Mouse (Mus musculus): ENCODE measurements around the gene Cd37. TPM values are rescaled to one million over a fixed set of nuclear protein-coding genes. Genes with fewer than 3 reads are reported as not detected.

Gene Cd37
- polyA plus RNA-seq, 1 experiment from 2014 or later: 3.0 TPM

Other genes with a start within 250 kb of the Cd37 start
- 84.3 and 91.7 TPM in 2 replicates for gene Irf3, start 241.5 kb downstream of the Cd37 start, polyA plus RNA-seq (2014; fragmentation: Nextera tagmentation; extraction: Ambion mirVana)
- 54.3 and 55.2 TPM in 2 replicates for gene Bcl2l12, start 240.4 kb downstream of the Cd37 start, polyA plus RNA-seq (2014; fragmentation: Nextera tagmentation; extraction: Ambion mirVana)
- gene Scaf1, start 222.8 kb downstream of the Cd37 start, polyA plus RNA-seq (2014; fragmentation: Nextera tagmentation; extraction: Ambion mirVana): 45.3 and 49.4 TPM in 2 replicates
- 69.1 and 70.2 TPM in 2 replicates for gene Rras, start 221.2 kb downstream of the Cd37 start, polyA plus RNA-seq (2014; fragmentation: Nextera tagmentation; extraction: Ambion mirVana)
- gene Prr12, start 186.2 kb downstream of the Cd37 start, polyA plus RNA-seq (2014; fragmentation: Nextera tagmentation; extraction: Ambion mirVana): 14.0 and 15.0 TPM in 2 replicates
- 57.2 and 63.0 TPM in 2 replicates for gene Nosip, start 176.7 kb downstream of the Cd37 start, polyA plus RNA-seq (2014; fragmentation: Nextera tagmentation; extraction: Ambion mirVana)
- gene Prrg2, start 176.4 kb downstream of the Cd37 start, polyA plus RNA-seq (2014; fragmentation: Nextera tagmentation; extraction: Ambion mirVana): 21.8 and 24.0 TPM in 2 replicates
- gene Rcn3, start 146.9 kb downstream of the Cd37 start, polyA plus RNA-seq (2014; fragmentation: Nextera tagmentation; extraction: Ambion mirVana): 313 and 323 TPM in 2 replicates
- gene Fcgrt, start 135.3 kb downstream of the Cd37 start, polyA plus RNA-seq (2014; fragmentation: Nextera tagmentation; extraction: Ambion mirVana): 64.1 and 65.1 TPM in 2 replicates
- gene Rps11, start 114.7 kb downstream of the Cd37 start, polyA plus RNA-seq (2014; fragmentation: Nextera tagmentation; extraction: Ambion mirVana): 1,923 and 1,961 TPM in 2 replicates
- 1,687 and 1,710 TPM in 2 replicates for gene Rpl13a, start 110.4 kb downstream of the Cd37 start, polyA plus RNA-seq (2014; fragmentation: Nextera tagmentation; extraction: Ambion mirVana)
- 0.72 and 0.81 TPM in 2 replicates for gene Gm45713, start 102.9 kb downstream of the Cd37 start, polyA plus RNA-seq (2014; fragmentation: Nextera tagmentation; extraction: Ambion mirVana)
- gene Flt3l, start 102.7 kb downstream of the Cd37 start, polyA plus RNA-seq (2014; fragmentation: Nextera tagmentation; extraction: Ambion mirVana): 1.3 and 2.1 TPM in 2 replicates
- 108 and 113 TPM in 2 replicates for gene Pih1d1, start 84.8 kb downstream of the Cd37 start, polyA plus RNA-seq (2014; fragmentation: Nextera tagmentation; extraction: Ambion mirVana)
- gene Aldh16a1, start 84.5 kb downstream of the Cd37 start, polyA plus RNA-seq (2014; fragmentation: Nextera tagmentation; extraction: Ambion mirVana): 50.9 and 66.6 TPM in 2 replicates
- gene Slc17a7, start 75.2 kb downstream of the Cd37 start, polyA plus RNA-seq (2014; fragmentation: Nextera tagmentation; extraction: Ambion mirVana): 0.07 TPM in 1 of 2 replicates, not detected in the other
- not detected in 2 replicates for gene Gfy, start 59.5 kb downstream of the Cd37 start, polyA plus RNA-seq (2014; fragmentation: Nextera tagmentation; extraction: Ambion mirVana)
- not detected in 2 replicates for gene Pth2, start 58.1 kb downstream of the Cd37 start, polyA plus RNA-seq (2014; fragmentation: Nextera tagmentation; extraction: Ambion mirVana)
- gene Ccdc155, start 34.2 kb downstream of the Cd37 start, polyA plus RNA-seq (2014; fragmentation: Nextera tagmentation; extraction: Ambion mirVana): 0.43 and 0.73 TPM in 2 replicates
- 0.80 and 1.0 TPM in 2 replicates for gene Dkkl1, start 27.0 kb downstream of the Cd37 start, polyA plus RNA-seq (2014; fragmentation: Nextera tagmentation; extraction: Ambion mirVana)
- gene Tead2, start 23.4 kb downstream of the Cd37 start, polyA plus RNA-seq (2014; fragmentation: Nextera tagmentation; extraction: Ambion mirVana): 129 and 139 TPM in 2 replicates
- 0.24 TPM in 1 of 2 replicates, not detected in the other for gene Slc6a16, start 2.0 kb upstream of the Cd37 start, polyA plus RNA-seq (2014; fragmentation: Nextera tagmentation; extraction: Ambion mirVana)
- gene Slc6a21, start 38.4 kb upstream of the Cd37 start, polyA plus RNA-seq (2014; fragmentation: Nextera tagmentation; extraction: Ambion mirVana): not detected in 2 replicates
- gene Trpm4, start 94.7 kb upstream of the Cd37 start, polyA plus RNA-seq (2014; fragmentation: Nextera tagmentation; extraction: Ambion mirVana): 18.7 and 21.3 TPM in 2 replicates
- 0.58 and 0.63 TPM in 2 replicates for gene Hrc, start 96.2 kb upstream of the Cd37 start, polyA plus RNA-seq (2014; fragmentation: Nextera tagmentation; extraction: Ambion mirVana)
- 5.5 and 5.8 TPM in 2 replicates for gene Ppfia3, start 127.9 kb upstream of the Cd37 start, polyA plus RNA-seq (2014; fragmentation: Nextera tagmentation; extraction: Ambion mirVana)
- gene Lin7b, start 131.5 kb upstream of the Cd37 start, polyA plus RNA-seq (2014; fragmentation: Nextera tagmentation; extraction: Ambion mirVana): 3.0 and 3.2 TPM in 2 replicates
- gene Snrnp70, start 156.6 kb upstream of the Cd37 start, polyA plus RNA-seq (2014; fragmentation: Nextera tagmentation; extraction: Ambion mirVana): 77.1 and 86.0 TPM in 2 replicates
- gene Kcna7, start 166.5 kb upstream of the Cd37 start, polyA plus RNA-seq (2014; fragmentation: Nextera tagmentation; extraction: Ambion mirVana): 0.11 TPM in 1 of 2 replicates, not detected in the other
- gene Ntf5, start 174.6 kb upstream of the Cd37 start, polyA plus RNA-seq (2014; fragmentation: Nextera tagmentation; extraction: Ambion mirVana): 2.3 and 3.9 TPM in 2 replicates
- 0.38 and 0.47 TPM in 2 replicates for gene Lhb, start 181.7 kb upstream of the Cd37 start, polyA plus RNA-seq (2014; fragmentation: Nextera tagmentation; extraction: Ambion mirVana)
- gene Gys1, start 195.7 kb upstream of the Cd37 start, polyA plus RNA-seq (2014; fragmentation: Nextera tagmentation; extraction: Ambion mirVana): 36.0 and 36.2 TPM in 2 replicates
- 164 and 174 TPM in 2 replicates for gene Ruvbl2, start 199.0 kb upstream of the Cd37 start, polyA plus RNA-seq (2014; fragmentation: Nextera tagmentation; extraction: Ambion mirVana)
- 4,654 and 4,671 TPM in 2 replicates for gene Ftl1, start 220.8 kb upstream of the Cd37 start, polyA plus RNA-seq (2014; fragmentation: Nextera tagmentation; extraction: Ambion mirVana)
- 134 and 139 TPM in 2 replicates for gene Bax, start 227.8 kb upstream of the Cd37 start, polyA plus RNA-seq (2014; fragmentation: Nextera tagmentation; extraction: Ambion mirVana)
- 1.8 and 2.3 TPM in 2 replicates for gene Tulp2, start 242.8 kb upstream of the Cd37 start, polyA plus RNA-seq (2014; fragmentation: Nextera tagmentation; extraction: Ambion mirVana)
- not detected in 2 replicates for gene Gm45808, start 247.7 kb upstream of the Cd37 start, polyA plus RNA-seq (2014; fragmentation: Nextera tagmentation; extraction: Ambion mirVana)
- 2.9 and 3.5 TPM in 2 replicates for gene Dhdh, start 249.7 kb upstream of the Cd37 start, polyA plus RNA-seq (2014; fragmentation: Nextera tagmentation; extraction: Ambion mirVana)

Measured in intestine, embryonic 14.5 days (tissue).